Mouse (Mus musculus) heart, adult 2 months (tissue): ENCODE results near the gene Ttc23.

ENCODE experiments used
- CTCF ChIP-seq: fragments of 200-600 bp; IDR thresholded peaks from 2 replicates; pipeline ENCODE4 v1.8.1; 2022; ENCODE audit warnings: antibody characterized with exemption, mild to moderate bottlenecking, moderate library complexity
- EP300 ChIP-seq: fragments of 200-500 bp; IDR thresholded peaks from 2 replicates; pipeline ENCODE4 v1.6.1; 2011; ENCODE audit warnings: low read depth, low read length, control low read depth; ENCODE audit not compliant: insufficient read depth

GRCm38 (mm10) chr7:67772231-67772630 is 125.0 kb downstream of the Ttc23 start:
- no peak for TF ChIP-seq CTCF
- no peak for TF ChIP-seq EP300
